10 mouse cellular contexts compared by ENCODE assay signal in genomic region chr17:84877176-84877863, GRCm38 (mm10).
DNase-seq lines count a peak whose midpoint lies in the region; ATAC-seq and TF ChIP-seq lines count a peak whose summit lies in the region.
"Had no signal": no experiment of that assay in that cellular context is flagged by ENCODE, and none has a peak within 500 bp of the region (broad histone marks: within the 10 kb centered on the region; RNA-seq: fewer than 3 reads in every experiment).

No protein-coding gene starts in this region.

- H3K27me3 ChIP-seq in heart, embryonic 12.5 days (replicated peaks): peaks cover 4% of the 10 kb centered on the region; the same call in 1 of the 2 replicates
- no peaks in the 10 kb centered on the region for H3K27me3 ChIP-seq in midbrain, postnatal 0 days (ENCODE audit: insufficient read depth, low read length)
- H3K27me3 ChIP-seq: embryonic facial prominence, embryonic 13.5 days; stomach, embryonic 15.5 days had no signal

- no peak overlapping the region for H3K27ac ChIP-seq in heart, embryonic 12.5 days (ENCODE audit: poor library complexity, severe bottlenecking)
- H3K27ac ChIP-seq in midbrain, postnatal 0 days (ENCODE audit: low read depth, low read length): no peak overlapping the region
- H3K27ac ChIP-seq: embryonic facial prominence, embryonic 13.5 days; stomach, embryonic 15.5 days had no signal

- TF ChIP-seq CTCF in midbrain, postnatal 0 days (IDR thresholded peaks at IDR 0.05): no peak

- H3K9me3 ChIP-seq in heart, embryonic 12.5 days (replicated peaks): no peaks in the 10 kb centered on the region
- H3K9me3 ChIP-seq in midbrain, postnatal 0 days (ENCODE audit: low read length): no peaks in the 10 kb centered on the region
- H3K9me3 ChIP-seq: embryonic facial prominence, embryonic 13.5 days; stomach, embryonic 15.5 days had no signal

- 74% methylated on average over 14 of the region's 14 CpGs for WGBS in heart, embryonic 12.5 days
- 74% methylated on average over 14 of the region's 14 CpGs for WGBS in midbrain, postnatal 0 days

- no peaks in the 10 kb centered on the region for H3K4me1 ChIP-seq in heart, embryonic 12.5 days (replicated peaks)
- H3K4me1 ChIP-seq in midbrain, postnatal 0 days (ENCODE audit: insufficient read depth, low read length): no peaks in the 10 kb centered on the region
- H3K4me1 ChIP-seq: stomach, embryonic 15.5 days had no signal

- intact Hi-C loops in heart, postnatal 25 days (cut with DNase I): loop anchor here (2.0 to 5.0 kb wide), 4 partner anchors 80 to 757 kb away; partner anchors contain the start of genes Camkmt, Ppm1b and Prepl

- no peak overlapping the region for H3K4me2 ChIP-seq in heart, embryonic 12.5 days
- no peak overlapping the region for H3K4me2 ChIP-seq in midbrain, postnatal 0 days (ENCODE audit: low read depth, low read length, poor library complexity, severe bottlenecking)

- peak; percentile 20; the same call in 1 of the 2 replicates for ATAC-seq in heart, embryonic 12.5 days (ENCODE audit: insufficient number of reproducible peaks, low FRiP score)
- peak; percentile 34; the same call in 1 of the 2 replicates for ATAC-seq in midbrain, postnatal 0 days (ENCODE audit: low FRiP score)

- H3K4me3 ChIP-seq in heart, embryonic 12.5 days: no peak overlapping the region
- no peak overlapping the region for H3K4me3 ChIP-seq in midbrain, postnatal 0 days (ENCODE audit: low read depth, low read length)

- DNase-seq in heart, postnatal 25 days (ENCODE audit: low spot score): no peak
- DNase-seq in CD4-positive, CD25-positive, alpha-beta regulatory T cell, adult 2 months (ENCODE audit: low read depth, low spot score): peak; percentile 58
- peak; percentile 60 to 61 for DNase-seq in cerebellum, adult 18-20 months
- peak; percentile 41 for DNase-seq in induced T-regulatory cell, adult 2 months (ENCODE audit: low read depth)
- DNase-seq in midbrain, postnatal 0 days (ENCODE audit: low spot score): no peak
- no peak for DNase-seq in frontal cortex, postnatal 25 days (ENCODE audit: low spot score in 2 of 2)
- no peak for DNase-seq in thymus, adult 18-20 months

- no peak overlapping the region for H3K9ac ChIP-seq in heart, embryonic 12.5 days
- H3K9ac ChIP-seq in midbrain, postnatal 0 days (replicated peaks; ENCODE audit: low read length, poor library complexity, severe bottlenecking): no peak overlapping the region
- H3K9ac ChIP-seq: stomach, embryonic 15.5 days had no signal

- H3K36me3 ChIP-seq in heart, embryonic 12.5 days: no peaks in the 10 kb centered on the region
- H3K36me3 ChIP-seq in midbrain, postnatal 0 days (ENCODE audit: insufficient read depth, low read length): no peaks in the 10 kb centered on the region
- H3K36me3 ChIP-seq: embryonic facial prominence, embryonic 13.5 days; stomach, embryonic 15.5 days had no signal

Comparison
In these comparisons a context has a peak if more than half of its experiments do, and no peak if none do; other contexts are left out.
1. DNase-seq: peak in CD4-positive, CD25-positive, alpha-beta regulatory T cell, adult 2 months (single experiment), cerebellum, adult 18-20 months (2 of 2) and induced T-regulatory cell, adult 2 months (single experiment); none in heart, postnatal 25 days (single experiment), midbrain, postnatal 0 days (single experiment), frontal cortex, postnatal 25 days (0 of 2) and thymus, adult 18-20 months (0 of 2).